Comparison of ENCODE assay signal across 10 mouse cellular contexts in genomic region chr8:35300881-35301521, GRCm38 (mm10).
A peak's percentile ranks its signal among the peaks of the same experiment; 100 is the strongest.
DNase-seq lines count a peak whose midpoint lies in the region; ATAC-seq lines count a peak whose summit lies in the region.
"Had no signal": no experiment of that assay in that cellular context is flagged by ENCODE, and none has a peak within 500 bp of the region (broad histone marks: within the 10 kb centered on the region; RNA-seq: fewer than 3 reads in every experiment).

No protein-coding gene starts in this region.

- 24% methylated on average over 10 of the region's 10 CpGs for WGBS in forebrain, embryonic 14.5 days

- no peak overlapping the region for H3K4me3 ChIP-seq in forebrain, embryonic 14.5 days (ENCODE audit: low read depth, low read length)
- H3K4me3 ChIP-seq: liver, embryonic 12.5 days had no signal

- no peaks in the 10 kb centered on the region for H3K27me3 ChIP-seq in forebrain, embryonic 14.5 days (replicated peaks; ENCODE audit: control insufficient read depth, insufficient read depth, low read length)
- H3K27me3 ChIP-seq: liver, embryonic 12.5 days had no signal

- H3K4me2 ChIP-seq in forebrain, embryonic 14.5 days (ENCODE audit: low read length) = 0 out of 2 replicates have a peak overlapping the region, but pooled peaks have one; percentile 15
- H3K4me2 ChIP-seq: liver, embryonic 12.5 days had no signal

- H3K27ac ChIP-seq in forebrain, embryonic 14.5 days (ENCODE audit: low read depth, low read length) = peak overlapping the region; percentile 50; the same call in 1 of the 2 replicates
- H3K27ac ChIP-seq: liver, embryonic 12.5 days had no signal

- 0 out of 2 replicates have a peak, but pooled peaks cover 2% of the 10 kb centered on the region for H3K9me3 ChIP-seq in forebrain, embryonic 14.5 days (replicated peaks; ENCODE audit: control insufficient read depth, low read length)
- H3K9me3 ChIP-seq: liver, embryonic 12.5 days had no signal

- peak; percentile 37 for DNase-seq in adrenal gland, postnatal 14 days
- no peak for DNase-seq in adrenal gland, postnatal 4 days (ENCODE audit: low spot score in 2 of 2)
- peak; percentile 49 for DNase-seq in layer of hippocampus, adult 11-12 months (ENCODE audit: low spot score)
- no peak for DNase-seq in layer of hippocampus, adult 9-10 months (ENCODE audit: low spot score)
- DNase-seq in forebrain, embryonic 14.5 days (ENCODE audit: low spot score) = peak; percentile 90
- DNase-seq in layer of hippocampus, postnatal 36 days = peak; percentile 61 to 68
- no peak for DNase-seq in testis, postnatal 14 days (ENCODE audit: low spot score)
- no peak for DNase-seq in urinary bladder, adult 2 months (ENCODE audit: low spot score)
- DNase-seq: kidney, postnatal 36 days had no signal

- peak; percentile 93 for ATAC-seq in forebrain, embryonic 14.5 days
- ATAC-seq: liver, embryonic 12.5 days had no signal

- H3K9ac ChIP-seq in forebrain, embryonic 14.5 days (ENCODE audit: low read length) = no peak overlapping the region
- H3K9ac ChIP-seq: liver, embryonic 12.5 days had no signal

- 0 out of 2 replicates have a peak, but pooled peaks cover 10% of the 10 kb centered on the region for H3K4me1 ChIP-seq in forebrain, embryonic 14.5 days (ENCODE audit: control insufficient read depth, insufficient read depth, low read length)
- H3K4me1 ChIP-seq: liver, embryonic 12.5 days had no signal

- no peaks in the 10 kb centered on the region for H3K36me3 ChIP-seq in forebrain, embryonic 14.5 days (ENCODE audit: control insufficient read depth, insufficient read depth, low read length)
- H3K36me3 ChIP-seq: liver, embryonic 12.5 days had no signal

Comparison
In these comparisons a context has a peak if more than half of its experiments do, and no peak if none do; other contexts are left out.
1. DNase-seq: peak in adrenal gland, postnatal 14 days (single experiment), layer of hippocampus, adult 11-12 months (single experiment), forebrain, embryonic 14.5 days (single experiment) and layer of hippocampus, postnatal 36 days (2 of 2); none in adrenal gland, postnatal 4 days (0 of 2), layer of hippocampus, adult 9-10 months (single experiment), testis, postnatal 14 days (single experiment) and urinary bladder, adult 2 months (single experiment).